Mouse (Mus musculus): Measurements from ENCODE around the gene Lhx2. TPM values are rescaled to one million over a fixed set of nuclear protein-coding genes. Genes with fewer than 3 reads are reported as not detected.
A peak's percentile ranks its signal among the peaks of the same experiment; 100 is the strongest.

Lhx2 gene
- polyA plus RNA-seq, 1 experiment: 2.5 TPM

GRCm38 (mm10) chr2:38313399-38313798 is 25.7 kb upstream of the Lhx2 start:
- no peak for TF ChIP-seq CTCF (IDR thresholded peaks at IDR 0.05; ENCODE audit: borderline replicate concordance, control insufficient read depth, extremely low read depth, insufficient read depth, low read length, poor library complexity)
- 56% methylated on average over 3 of the region's 3 CpGs for WGBS
- DNase-seq: no peak
- Histone ChIP-seq H3K4me1 (replicated peaks; ENCODE audit: control insufficient read depth, insufficient read depth, low read length) (no peaks in the 10 kb centered on the region), H3K27ac (ENCODE audit: control insufficient read depth, insufficient read depth, low read length) (no peak overlapping the region), H3K36me3 (ENCODE audit: control insufficient read depth, insufficient read depth, low read length) (no peaks in the 10 kb centered on the region), H3K27me3 (ENCODE audit: control insufficient read depth, insufficient read depth, low read length) (no peaks in the 10 kb centered on the region), H3K4me3 (ENCODE audit: control insufficient read depth, insufficient read depth, low read length) (no peak overlapping the region)

GRCm38 (mm10) chr2:38319086-38319485 is 20.0 kb upstream of the Lhx2 start:
- Histone ChIP-seq H3K27me3 (ENCODE audit: control insufficient read depth, insufficient read depth, low read length) (no peaks in the 10 kb centered on the region), H3K36me3 (ENCODE audit: control insufficient read depth, insufficient read depth, low read length) (no peaks in the 10 kb centered on the region), H3K4me3 (ENCODE audit: control insufficient read depth, insufficient read depth, low read length) (no peak overlapping the region), H3K27ac (ENCODE audit: control insufficient read depth, insufficient read depth, low read length) (no peak overlapping the region), H3K4me1 (replicated peaks; ENCODE audit: control insufficient read depth, insufficient read depth, low read length) (peaks cover 22% of the 10 kb centered on the region)
- WGBS: 6% methylated on average over 11 of the region's 11 CpGs
- peak; percentile 12 for DNase-seq
- TF ChIP-seq CTCF (IDR thresholded peaks at IDR 0.05; ENCODE audit: borderline replicate concordance, control insufficient read depth, extremely low read depth, insufficient read depth, low read length, poor library complexity) (no peak), POLR2A (IDR thresholded peaks at IDR 0.05; ENCODE audit: control insufficient read depth, extremely low read depth, insufficient read depth, low read length, poor library complexity) (no peak)

GRCm38 (mm10) chr2:38320911-38321310 is 18.2 kb upstream of the Lhx2 start:
- no peak overlapping the region for H3K4me3 ChIP-seq (ENCODE audit: control insufficient read depth, insufficient read depth, low read length)
- WGBS: 21% methylated on average over 4 of the region's 4 CpGs
- no peaks in the 10 kb centered on the region for H3K36me3 ChIP-seq (ENCODE audit: control insufficient read depth, insufficient read depth, low read length)
- TF ChIP-seq CTCF (IDR thresholded peaks at IDR 0.05; ENCODE audit: borderline replicate concordance, control insufficient read depth, extremely low read depth, insufficient read depth, low read length, poor library complexity) (no peak), POLR2A (IDR thresholded peaks at IDR 0.05; ENCODE audit: control insufficient read depth, extremely low read depth, insufficient read depth, low read length, poor library complexity) (0 out of 2 replicates have a peak, but pooled peaks have one; percentile 18)
- no peaks in the 10 kb centered on the region for H3K27me3 ChIP-seq (ENCODE audit: control insufficient read depth, insufficient read depth, low read length)
- H3K27ac ChIP-seq (ENCODE audit: control insufficient read depth, insufficient read depth, low read length): peak overlapping the region; percentile 13; the same call in 1 of the 2 replicates
- peaks cover 22% of the 10 kb centered on the region for H3K4me1 ChIP-seq (replicated peaks; ENCODE audit: control insufficient read depth, insufficient read depth, low read length)
- peak; percentile 49 for DNase-seq

- H3K27ac ChIP-seq (ENCODE audit: control insufficient read depth, insufficient read depth, low read length): no peak overlapping the region
- no peaks in the 10 kb centered on the region for H3K27me3 ChIP-seq (ENCODE audit: control insufficient read depth, insufficient read depth, low read length)
- H3K4me3 ChIP-seq (ENCODE audit: control insufficient read depth, insufficient read depth, low read length): no peak overlapping the region
- no peaks in the 10 kb centered on the region for H3K36me3 ChIP-seq (ENCODE audit: control insufficient read depth, insufficient read depth, low read length)
- no peak for DNase-seq
- WGBS: 79% methylated on average over 8 of the region's 8 CpGs
- TF ChIP-seq POLR2A (IDR thresholded peaks at IDR 0.05; ENCODE audit: control insufficient read depth, extremely low read depth, insufficient read depth, low read length, poor library complexity) (no peak), CTCF (IDR thresholded peaks at IDR 0.05; ENCODE audit: borderline replicate concordance, control insufficient read depth, extremely low read depth, insufficient read depth, low read length, poor library complexity) (no peak)
- peaks cover 22% of the 10 kb centered on the region for H3K4me1 ChIP-seq (replicated peaks; ENCODE audit: control insufficient read depth, insufficient read depth, low read length)
Observed at GRCm38 (mm10) chr2:38323380-38323779, 15.7 kb upstream of the Lhx2 start.

- no peak overlapping the region for H3K4me3 ChIP-seq (ENCODE audit: control insufficient read depth, insufficient read depth, low read length)
- DNase-seq: no peak
- TF ChIP-seq CTCF (IDR thresholded peaks at IDR 0.05; ENCODE audit: borderline replicate concordance, control insufficient read depth, extremely low read depth, insufficient read depth, low read length, poor library complexity) (no peak), POLR2A (IDR thresholded peaks at IDR 0.05; ENCODE audit: control insufficient read depth, extremely low read depth, insufficient read depth, low read length, poor library complexity) (no peak)
- no peaks in the 10 kb centered on the region for H3K27me3 ChIP-seq (ENCODE audit: control insufficient read depth, insufficient read depth, low read length)
- H3K27ac ChIP-seq (ENCODE audit: control insufficient read depth, insufficient read depth, low read length): no peak overlapping the region
- 77% methylated on average over 1 of the region's 1 CpGs for WGBS
- H3K4me1 ChIP-seq (replicated peaks; ENCODE audit: control insufficient read depth, insufficient read depth, low read length): no peaks in the 10 kb centered on the region; the same call in 1 of the 2 replicates
- no peaks in the 10 kb centered on the region for H3K36me3 ChIP-seq (ENCODE audit: control insufficient read depth, insufficient read depth, low read length)
Observed at GRCm38 (mm10) chr2:38326671-38327070, 12.4 kb upstream of the Lhx2 start.

GRCm38 (mm10) chr2:38333586-38334119 is 5.4 kb upstream of the Lhx2 start:
- peaks cover 12% of the 10 kb centered on the region for H3K27me3 ChIP-seq (ENCODE audit: control insufficient read depth, insufficient read depth, low read length)
- no peak overlapping the region for H3K27ac ChIP-seq (ENCODE audit: control insufficient read depth, insufficient read depth, low read length)
- no peaks in the 10 kb centered on the region; the same call in 1 of the 2 replicates for H3K4me1 ChIP-seq (replicated peaks; ENCODE audit: control insufficient read depth, insufficient read depth, low read length)
- WGBS: 69% methylated on average over 7 of the region's 7 CpGs
- H3K36me3 ChIP-seq (ENCODE audit: control insufficient read depth, insufficient read depth, low read length): no peaks in the 10 kb centered on the region
- no peak for DNase-seq
- TF ChIP-seq CTCF (IDR thresholded peaks at IDR 0.05; ENCODE audit: borderline replicate concordance, control insufficient read depth, extremely low read depth, insufficient read depth, low read length, poor library complexity) (no peak), POLR2A (IDR thresholded peaks at IDR 0.05; ENCODE audit: control insufficient read depth, extremely low read depth, insufficient read depth, low read length, poor library complexity) (no peak)
- H3K4me3 ChIP-seq (ENCODE audit: control insufficient read depth, insufficient read depth, low read length): no peak overlapping the region

GRCm38 (mm10) chr2:38336606-38337005 is 2.5 kb upstream of the Lhx2 start:
- no peaks in the 10 kb centered on the region for H3K36me3 ChIP-seq (ENCODE audit: control insufficient read depth, insufficient read depth, low read length)
- WGBS: 6% methylated on average over 17 of the region's 17 CpGs
- no peak overlapping the region for H3K4me3 ChIP-seq (ENCODE audit: control insufficient read depth, insufficient read depth, low read length)
- TF ChIP-seq CTCF (IDR thresholded peaks at IDR 0.05; ENCODE audit: borderline replicate concordance, control insufficient read depth, extremely low read depth, insufficient read depth, low read length, poor library complexity) (no peak), POLR2A (IDR thresholded peaks at IDR 0.05; ENCODE audit: control insufficient read depth, extremely low read depth, insufficient read depth, low read length, poor library complexity) (no peak)
- H3K4me1 ChIP-seq (replicated peaks; ENCODE audit: control insufficient read depth, insufficient read depth, low read length): peaks cover 7% of the 10 kb centered on the region
- H3K27me3 ChIP-seq (ENCODE audit: control insufficient read depth, insufficient read depth, low read length): peaks cover 31% of the 10 kb centered on the region
- no peak for DNase-seq
- no peak overlapping the region for H3K27ac ChIP-seq (ENCODE audit: control insufficient read depth, insufficient read depth, low read length)
